Mouse (Mus musculus): ENCODE results near the gene Hist1h2bh.
"Not testable (repeated sequence)": the region's sequence is repeated elsewhere in the genome, so short reads cannot be mapped to it uniquely, and the experiment has no call there.

Gene Hist1h2bh

GRCm38 (mm10) chr13:23544787-23545120, 1.6 kb upstream of the Hist1h2bh start:
- CTCF ChIA-PET, result not testable (repeated sequence)
- POLR2A ChIA-PET, result interaction anchor here in 3 of 4 experiments (0.8 to 24.7 kb wide), 15 partner anchors 8 to 143 kb away, joined by 3 to 692 read pairs (median 10); partner anchors contain the start of genes Hist1h1d (in 2 of the 3), Hist1h2ae (in 2 of the 3), Hist1h2af (in 2 of the 3) and Hist1h2bg (in 2 of the 3)

GRCm38 (mm10) chr13:23543965-23544786, 984 bp upstream of the Hist1h2bh start, which contains the start of gene Hist1h3f:
Gene Hist1h3f (plus strand): TSS chr13:23544052.
- ChIA-PET CTCF (no interaction called here), POLR2A (interaction anchor here (0.7 to 24.7 kb wide), 29 partner anchors 9 to 1501 kb away, joined by 3 to 692 read pairs (median 10); partner anchors contain the start of genes Hist1h2ae (in 3 of the 4), Hist1h2bg (in 3 of the 4), Hist1h4h (in 3 of the 4) and Hist1h1d (in 2 of the 4))

GRCm38 (mm10) chr13:23542225-23542980, 789 bp downstream of the Hist1h2bh start:
- POLR2A ChIA-PET, result interaction anchor here (0.6 to 24.7 kb wide), 60 partner anchors 8 to 221 kb away, joined by 3 to 692 read pairs (median 5); partner anchors contain the start of genes Hist1h2ac (in 3 of the 4), Hist1h2af (in 3 of the 4), Hist1h4f (in 3 of the 4) and Hist1h4h (in 3 of the 4)
- CTCF ChIA-PET, result interaction anchor here in 2 of 4 experiments (0.8 to 1.1 kb wide), 2 partner anchors 9 to 77 kb away, joined by 3 read pairs; partner anchors contain the start of genes Btn1a1 (in 1 of the 2) and Hist1h2af (in 1 of the 2)

- ChIA-PET CTCF (interaction anchor here in 1 of 4 experiments (1.8 kb wide), 1 partner anchor 15 kb away, joined by 3 read pairs; no protein-coding TSS in a partner anchor), POLR2A (interaction anchor here (0.5 to 24.7 kb wide), 50 partner anchors 7 to 1712 kb away, joined by 3 to 692 read pairs (median 6); partner anchors contain the start of genes Hist1h2ae (in 3 of the 4), Hist1h2bg (in 3 of the 4), Hist1h4d (in 3 of the 4) and Hist1h4f (in 3 of the 4))
These were observed 1.7 kb downstream of the Hist1h2bh start for GRCm38 (mm10) chr13:23541497-23541896.

- ChIA-PET POLR2A (interaction anchor here (0.5 to 24.7 kb wide), 27 partner anchors 9 to 1504 kb away, joined by 3 to 692 read pairs (median 6); partner anchors contain the start of genes Hist1h2ae (in 3 of the 4), Hist1h2bg (in 3 of the 4), Hist1h4d (in 3 of the 4) and Hist1h4f (in 3 of the 4)), CTCF (interaction anchor here in 1 of 4 experiments (1.8 kb wide), 1 partner anchor 17 kb away, joined by 3 read pairs; no protein-coding TSS in a partner anchor)
These were observed 3.4 kb downstream of the Hist1h2bh start for GRCm38 (mm10) chr13:23539821-23540220.

GRCm38 (mm10) chr13:23538249-23538648, 4.9 kb downstream of the Hist1h2bh start:
- ChIA-PET CTCF (no interaction called here), POLR2A (interaction anchor here in 3 of 4 experiments (0.6 to 24.7 kb wide), 28 partner anchors 7 to 1494 kb away, joined by 3 to 692 read pairs (median 4); partner anchors contain the start of genes Hist1h2ae (in 3 of the 3), Hist1h2bg (in 3 of the 3), Hist1h4d (in 3 of the 3) and Hist1h4f (in 3 of the 3))

GRCm38 (mm10) chr13:23537006-23537710, 6.0 kb downstream of the Hist1h2bh start:
- ChIA-PET CTCF (interaction anchor here in 1 of 4 experiments (1.4 kb wide), 1 partner anchor 135 kb away, joined by 3 read pairs; no protein-coding TSS in a partner anchor), POLR2A (interaction anchor here in 3 of 4 experiments (0.8 to 24.7 kb wide), 36 partner anchors 9 to 1493 kb away, joined by 3 to 692 read pairs (median 4); partner anchors contain the start of genes Hist1h2ae (in 3 of the 3), Hist1h2bg (in 3 of the 3), Hist1h4d (in 3 of the 3) and Hist1h4f (in 3 of the 3))

GRCm38 (mm10) chr13:23536076-23536822, 6.9 kb downstream of the Hist1h2bh start:
- ChIA-PET CTCF (interaction anchor here in 2 of 4 experiments (0.6 to 1.4 kb wide), 3 partner anchors 134 to 136 kb away, joined by 3 read pairs; no protein-coding TSS in a partner anchor), POLR2A (interaction anchor here (0.5 to 24.7 kb wide), 40 partner anchors 8 to 1671 kb away, joined by 3 to 692 read pairs (median 5); partner anchors contain the start of genes Hist1h4f (in 4 of the 4), Hist1h2ae (in 3 of the 4), Hist1h2bg (in 3 of the 4) and Hist1h4d (in 3 of the 4))

- POLR2A ChIA-PET, result interaction anchor here (0.5 to 24.7 kb wide), 57 partner anchors 9 to 1492 kb away, joined by 3 to 692 read pairs (median 8); partner anchors contain the start of genes Hist1h4f (in 4 of the 4), Hist1h2ae (in 3 of the 4), Hist1h2bg (in 3 of the 4) and Hist1h2bj (in 3 of the 4)
- CTCF ChIA-PET, result not testable (repeated sequence)
These were observed 7.8 kb downstream of the Hist1h2bh start, which contains the start of gene Hist1h3g for GRCm38 (mm10) chr13:23535137-23536075. Gene Hist1h3g (plus strand): TSS chr13:23535422.

- ChIA-PET CTCF (interaction anchor here in 2 of 4 experiments (0.6 to 0.7 kb wide), 2 partner anchors 37 to 133 kb away, joined by 3 read pairs; partner anchors contain the start of genes Hist1h2ae (in 1 of the 2) and Hist1h2bg (in 1 of the 2)), POLR2A (interaction anchor here (0.5 to 24.7 kb wide), 102 partner anchors 7 to 1824 kb away, joined by 3 to 692 read pairs (median 6); partner anchors contain the start of genes Hist1h4f (in 4 of the 4), Hist1h1a (in 3 of the 4), Hist1h2ac (in 3 of the 4) and Hist1h2ae (in 3 of the 4))
These were observed 8.6 kb downstream of the Hist1h2bh start for GRCm38 (mm10) chr13:23534368-23535131.

GRCm38 (mm10) chr13:23533560-23534367, 9.4 kb downstream of the Hist1h2bh start, which contains the start of gene Hist1h2af:
Gene Hist1h2af (plus strand): TSS chr13:23533906.
- POLR2A ChIA-PET, result interaction anchor here (0.5 to 24.7 kb wide), 129 partner anchors 8 to 1823 kb away, joined by 3 to 692 read pairs (median 6); partner anchors contain the start of genes Hist1h4d (in 4 of the 4), Hist1h4f (in 4 of the 4), Hist1h1a (in 3 of the 4) and Hist1h1d (in 3 of the 4)
- CTCF ChIA-PET, result interaction anchor here in 2 of 4 experiments (0.6 to 1.1 kb wide), 3 partner anchors 9 to 132 kb away, joined by 3 read pairs; partner anchors contain the start of genes Hist1h2ae (in 1 of the 2), Hist1h2bg (in 1 of the 2) and Hist1h2bh (in 1 of the 2)

GRCm38 (mm10) chr13:23532262-23533075, 10.7 kb downstream of the Hist1h2bh start:
- POLR2A ChIA-PET, result interaction anchor here (0.7 to 24.7 kb wide), 55 partner anchors 9 to 234 kb away, joined by 3 to 692 read pairs (median 16); partner anchors contain the start of genes Hist1h4f (in 4 of the 4), Hist1h2ad (in 3 of the 4), Hist1h2ae (in 3 of the 4) and Hist1h2bf (in 3 of the 4)
- CTCF ChIA-PET, result no interaction called here

Data from embryonic stem cell, embryonic (primary cell).